Mouse (Mus musculus): ENCODE measurements around the gene Sdk1.

GRCm38 (mm10) chr5:141207061-141207460, 34.2 kb upstream of the Sdk1 start:
- TF ChIP-seq CTCF (IDR thresholded peaks at IDR 0.05; ENCODE audit: control insufficient read depth, insufficient read depth, insufficient replicate concordance, low read depth, low read length) = no peak
- TF ChIP-seq POLR2A (IDR thresholded peaks at IDR 0.05; ENCODE audit: control insufficient read depth, low read depth, low read length) = no peak

All from testis, adult 2 months (tissue).